Comparison of ENCODE assay signal across 23 mouse cellular contexts in genomic region chr7:127641260-127641659, GRCm38 (mm10). TPM values are rescaled to one million over a fixed set of nuclear protein-coding genes. Genes with fewer than 3 reads are reported as not detected.
DNase-seq lines count a peak whose midpoint lies in the region; ATAC-seq and TF ChIP-seq lines count a peak whose summit lies in the region.
"Had no signal": no experiment of that assay in that cellular context is flagged by ENCODE, and none has a peak within 500 bp of the region (broad histone marks: within the 10 kb centered on the region; RNA-seq: fewer than 3 reads in every experiment).

No protein-coding gene starts in this region.

- H3K27me3 ChIP-seq in CH12.LX (replicated peaks) (no peaks in the 10 kb centered on the region), myocyte (ENCODE audit: control insufficient read depth, insufficient read depth, insufficient read length) (peaks cover 41% of the 10 kb centered on the region)
- no peaks in the 10 kb centered on the region for H3K27me3 ChIP-seq in intestine, embryonic 16.5 days (replicated peaks; ENCODE audit: control insufficient read depth, insufficient read depth, low read length)
- H3K27me3 ChIP-seq: embryonic facial prominence, embryonic 15.5 days; kidney, embryonic 15.5 days; limb, embryonic 13.5 days; neural tube, embryonic 13.5 days had no signal

- H3K9me3 ChIP-seq in CH12.LX (replicated peaks; ENCODE audit: low read length) = no peaks in the 10 kb centered on the region
- H3K9me3 ChIP-seq in intestine, embryonic 16.5 days (ENCODE audit: control insufficient read depth, low read length) = no peaks in the 10 kb centered on the region
- H3K9me3 ChIP-seq: embryonic facial prominence, embryonic 15.5 days; heart, embryonic 10.5 days; hindbrain, embryonic 10.5 days; kidney, embryonic 15.5 days; limb, embryonic 13.5 days; liver, embryonic 12.5 days; midbrain, embryonic 12.5 days; neural tube, embryonic 13.5 days had no signal

- no peaks in the 10 kb centered on the region for H3K36me3 ChIP-seq in CH12.LX (replicated peaks in 1 of 2; ENCODE audit: control insufficient read depth in 1 of 2, insufficient read depth in 1 of 2, low read length in 1 of 2)
- no peaks in the 10 kb centered on the region for H3K36me3 ChIP-seq in myocyte (ENCODE audit: control insufficient read depth, insufficient read depth)
- H3K36me3 ChIP-seq in intestine, embryonic 16.5 days (ENCODE audit: control insufficient read depth, insufficient read depth, low read length) = no peaks in the 10 kb centered on the region
- H3K36me3 ChIP-seq: embryonic facial prominence, embryonic 15.5 days; heart, embryonic 10.5 days; hindbrain, embryonic 10.5 days; kidney, embryonic 15.5 days; limb, embryonic 13.5 days; liver, embryonic 12.5 days; midbrain, embryonic 12.5 days; neural tube, embryonic 13.5 days had no signal

- dilution Hi-C loops in CH12.LX (cut with MboI; ENCODE audit: extremely low pct_ligation_motif_present, extremely low pct_unique_long_range_greater_than_20kb, low sequenced_read_pairs) = no loop called here

- 51% methylated on average over 4 of the region's 4 CpGs for WGBS in intestine, embryonic 16.5 days

- no peak for TF ChIP-seq RAD21 in CH12.LX (IDR thresholded peaks at IDR 0.05; ENCODE audit: low read depth, low read length)

- DNase-seq in gastrocnemius, adult 2 months = peak; percentile 32
- no peak for DNase-seq in gastrocnemius, adult 8-10 months (ENCODE audit: low spot score in 2 of 2)
- peak; percentile 19 to 31 for DNase-seq in left cerebral cortex, postnatal 14 days (ENCODE audit: low spot score in 2 of 2)
- no peak for DNase-seq in left cerebral cortex, adult 2 months (ENCODE audit: extremely low spot score in 1 of 2, low spot score in 2 of 2)
- DNase-seq in CH12.LX (ENCODE audit: extremely low read depth) = no peak
- DNase-seq: adrenal gland, postnatal 25 days; cerebellum, adult 9-10 months; kidney, adult 11 months; kidney, postnatal 36 days; lung, postnatal 14 days; retina, postnatal 1 day had no signal

- H3K4me1 ChIP-seq in CH12.LX (ENCODE audit: control insufficient read depth in 1 of 2, insufficient read depth in 2 of 2) = no peaks in the 10 kb centered on the region
- peaks cover 3% of the 10 kb centered on the region for H3K4me1 ChIP-seq in intestine, embryonic 16.5 days (ENCODE audit: control insufficient read depth, insufficient read depth, low read length)

- H3ac ChIP-seq in myocyte (ENCODE audit: control insufficient read depth, insufficient read length) = no peak overlapping the region

- no peak for ATAC-seq in intestine, embryonic 16.5 days
- ATAC-seq: forebrain, embryonic 16.5 days; hindbrain, embryonic 16.5 days; liver, embryonic 12.5 days had no signal

- TF ChIP-seq CTCF in gastrocnemius, adult 2 months (IDR thresholded peaks at IDR 0.05) = no peak
- TF ChIP-seq CTCF in left cerebral cortex, adult 2 months (IDR thresholded peaks at IDR 0.05) = no peak
- no peak for TF ChIP-seq CTCF in CH12.LX (conservative IDR thresholded peaks at IDR 0.05 in 1 of 2, IDR thresholded peaks at IDR 0.05 in 1 of 2; ENCODE audit: low read depth in 2 of 2, low read length in 2 of 2)

- no peak for TF ChIP-seq POLR2A in CH12.LX (IDR thresholded peaks at IDR 0.05; ENCODE audit: low read depth, low read length)
- TF ChIP-seq POLR2A in myocyte (IDR thresholded peaks at IDR 0.05; ENCODE audit: insufficient read length, low read depth) = no peak

- intact Hi-C loops in gastrocnemius, adult 2 months (cut with DNase I) = no loop called here
- intact Hi-C loops in left cerebral cortex, postnatal 14 days (cut with DNase I) = no loop called here
- intact Hi-C loops in left cerebral cortex, adult 2 months (cut with DNase I) = no loop called here

- in situ Hi-C loops in CH12.LX (cut with MboI; ENCODE audit: low pct_ligation_motif_present, low pct_unique_long_range_greater_than_20kb, low sequenced_read_pairs) = no loop called here

- no peak overlapping the region for H3K4me3 ChIP-seq in gastrocnemius, adult 2 months
- H3K4me3 ChIP-seq in left cerebral cortex, adult 2 months = no peak overlapping the region
- H3K4me3 ChIP-seq in CH12.LX (replicated peaks in 1 of 3; ENCODE audit: low read depth in 2 of 3, low read length in 2 of 3, poor library complexity in 1 of 3) = no peak overlapping the region
- no peak overlapping the region for H3K4me3 ChIP-seq in myocyte
- H3K4me3 ChIP-seq in intestine, embryonic 16.5 days (ENCODE audit: low read length) = no peak overlapping the region
- H3K4me3 ChIP-seq: embryonic facial prominence, embryonic 15.5 days; heart, embryonic 10.5 days; hindbrain, embryonic 10.5 days; kidney, embryonic 15.5 days; limb, embryonic 13.5 days; liver, embryonic 12.5 days; midbrain, embryonic 12.5 days; neural tube, embryonic 13.5 days had no signal

- no peaks in the 10 kb centered on the region for H3K79me2 ChIP-seq in CH12.LX (replicated peaks; ENCODE audit: control insufficient read depth, extremely low read depth, insufficient read depth, poor library complexity, severe bottlenecking)
- no peaks in the 10 kb centered on the region for H3K79me2 ChIP-seq in myocyte (ENCODE audit: control insufficient read depth, insufficient read depth)

- H3K27ac ChIP-seq in gastrocnemius, adult 2 months = no peak overlapping the region; the same call in 1 of the 2 replicates
- no peak overlapping the region for H3K27ac ChIP-seq in left cerebral cortex, adult 2 months
- no peak overlapping the region for H3K27ac ChIP-seq in CH12.LX (ENCODE audit: insufficient read depth, low read depth)
- H3K27ac ChIP-seq in intestine, embryonic 16.5 days (ENCODE audit: low read length) = no peak overlapping the region
- H3K27ac ChIP-seq: embryonic facial prominence, embryonic 15.5 days; heart, embryonic 10.5 days; hindbrain, embryonic 10.5 days; kidney, embryonic 15.5 days; limb, embryonic 13.5 days; liver, embryonic 12.5 days; midbrain, embryonic 12.5 days; neural tube, embryonic 13.5 days had no signal

- H3K9ac ChIP-seq in CH12.LX (ENCODE audit: insufficient read depth, low read depth) = no peak overlapping the region
- H3K9ac ChIP-seq in intestine, embryonic 16.5 days (ENCODE audit: low read depth, low read length) = no peak overlapping the region
- H3K9ac ChIP-seq: embryonic facial prominence, embryonic 15.5 days; kidney, embryonic 15.5 days; limb, embryonic 13.5 days; liver, embryonic 12.5 days; midbrain, embryonic 12.5 days; neural tube, embryonic 13.5 days had no signal

- no peak for TF ChIP-seq EP300 in CH12.LX (IDR thresholded peaks at IDR 0.05; ENCODE audit: low read length)

- peak overlapping the region; percentile 27; the same call in 1 of the 2 replicates for H3K4me2 ChIP-seq in CH12.LX (ENCODE audit: insufficient read depth, low read depth, poor library complexity, severe bottlenecking)
- H3K4me2 ChIP-seq in myocyte (ENCODE audit: low read depth) = peak overlapping the region; percentile 7
- no peak overlapping the region for H3K4me2 ChIP-seq in intestine, embryonic 16.5 days (ENCODE audit: low read depth, low read length)
- H3K4me2 ChIP-seq: embryonic facial prominence, embryonic 15.5 days; kidney, embryonic 15.5 days; limb, embryonic 13.5 days; liver, embryonic 12.5 days; midbrain, embryonic 12.5 days; neural tube, embryonic 13.5 days had no signal

TF ChIP-seq in CH12.LX, 34 proteins besides CTCF, POLR2A, EP300 and RAD21:
- TF ChIP-seq IRF4 (IDR thresholded peaks at IDR 0.05; ENCODE audit: low read depth, low read length) (no peak), E2F4 (IDR thresholded peaks at IDR 0.05; ENCODE audit: insufficient replicate concordance, low read depth, low read length) (no peak), RCOR1 (conservative IDR thresholded peaks at IDR 0.05; ENCODE audit: low read depth, low read length) (no peak), ZNF384 (IDR thresholded peaks at IDR 0.05; ENCODE audit: low read depth, low read length) (no peak)

TF ChIP-seq in myocyte, 11 proteins besides CTCF, POLR2A, EP300 and RAD21 (continues in another document):
- no peak for TF ChIP-seq USF1 (IDR thresholded peaks at IDR 0.05; ENCODE audit: low read depth)
- no peak for TF ChIP-seq REST (IDR thresholded peaks at IDR 0.05; ENCODE audit: insufficient read depth, insufficient read length)
- no peak for TF ChIP-seq MYOD1 (IDR thresholded peaks at IDR 0.05; ENCODE audit: control insufficient read depth in 1 of 3, insufficient read length in 2 of 3, low read depth in 2 of 3)
- no peak for TF ChIP-seq MAX (IDR thresholded peaks at IDR 0.05; ENCODE audit: low read depth)
- no peak for TF ChIP-seq CEBPB (IDR thresholded peaks at IDR 0.05; ENCODE audit: insufficient read depth, poor library complexity, severe bottlenecking)
- TF ChIP-seq SRF (IDR thresholded peaks at IDR 0.05; ENCODE audit: control insufficient read depth, insufficient read length, low read depth) = no peak
- TF ChIP-seq POLR2AphosphoS2 (IDR thresholded peaks at IDR 0.05; ENCODE audit: insufficient read length, low read depth) = no peak

RNA-seq across cellular contexts. Expression of gene Zfp629, which starts 25.7 kb away (rescaled TPM):
- total RNA-seq in gastrocnemius, adult 2 months (2021) = 1 to 10 TPM; 9.3 TPM
- total RNA-seq in gastrocnemius, adult 8-10 months (2022) = 1 to 10 TPM; 6.8 to 7.8 (median 7.4) TPM
- total RNA-seq in left cerebral cortex, postnatal 14 days (2021) = 10 to 100 TPM; 24.1 to 25.7 TPM
- 10 to 100 TPM; 24.5 to 26.2 TPM for total RNA-seq in left cerebral cortex, adult 2 months (2021)
- total RNA-seq in CH12.LX (2012; rRNA removed) = 2.4 and 3.2 TPM in 2 replicates
- 0.38 and 0.59 TPM in 2 replicates for total RNA-seq in CH12.LX (2014; rRNA removed)
- polyA plus RNA-seq in CH12.LX (2012; ENCODE audit: insufficient read length, low read depth) = 0.48 and 0.94 TPM in 2 replicates
- polyA plus RNA-seq in myocyte (2012; fragmentation: generic; extraction: Trizol) = 6.3 TPM
- polyA plus RNA-seq in intestine, embryonic 16.5 days (2015; fragmentation: Nextera tagmentation; extraction: Ambion mirVana) = 7.9 and 8.5 TPM in 2 replicates

RNA-seq across cellular contexts. Expression of gene Rnf40, which starts 52.7 kb away (rescaled TPM):
- 10 to 100 TPM; 33.3 to 34.6 TPM for total RNA-seq in gastrocnemius, adult 2 months (2021)
- 10 to 100 TPM; 28.6 to 32.3 (median 30.6) TPM for total RNA-seq in gastrocnemius, adult 8-10 months (2022)
- total RNA-seq in left cerebral cortex, postnatal 14 days (2021) = 10 to 100 TPM; 69.5 to 74.7 TPM
- 10 to 100 TPM; 78.8 to 79.6 TPM for total RNA-seq in left cerebral cortex, adult 2 months (2021)
- total RNA-seq in CH12.LX (2012; rRNA removed) = 48.6 and 50.9 TPM in 2 replicates
- 39.3 and 40.6 TPM in 2 replicates for total RNA-seq in CH12.LX (2014; rRNA removed)
- polyA plus RNA-seq in CH12.LX (2012; ENCODE audit: insufficient read length, low read depth) = 73.0 and 95.2 TPM in 2 replicates
- 32.2 TPM for polyA plus RNA-seq in myocyte (2012; fragmentation: generic; extraction: Trizol)
- polyA plus RNA-seq in intestine, embryonic 16.5 days (2015; fragmentation: Nextera tagmentation; extraction: Ambion mirVana) = 34.3 and 35.2 TPM in 2 replicates

RNA-seq across cellular contexts. Expression of gene Ccdc189, which starts 52.9 kb away (rescaled TPM):
- total RNA-seq in gastrocnemius, adult 2 months (2021) = 1 to 10 TPM; 1.7 to 2.4 TPM
- 1 to 10 TPM; 2.0 to 2.6 (median 2.2) TPM for total RNA-seq in gastrocnemius, adult 8-10 months (2022)
- total RNA-seq in left cerebral cortex, postnatal 14 days (2021) = 10 to 100 TPM in 1 of 2 experiments, 1 to 10 TPM in 1; 9.5 to 11.3 TPM
- total RNA-seq in left cerebral cortex, adult 2 months (2021) = 10 to 100 TPM in 1 of 2 experiments, 1 to 10 TPM in 1; 9.4 to 10.8 TPM
- total RNA-seq in CH12.LX (2012; rRNA removed) (2.2 and 2.9 TPM in 2 replicates), CH12.LX (2014; rRNA removed) (2.2 and 2.9 TPM in 2 replicates)
- polyA plus RNA-seq in CH12.LX (2012; ENCODE audit: insufficient read length, low read depth) (2.0 and 2.1 TPM in 2 replicates), myocyte (2012; fragmentation: generic; extraction: Trizol) (6.1 TPM)
- polyA plus RNA-seq in intestine, embryonic 16.5 days (2015; fragmentation: Nextera tagmentation; extraction: Ambion mirVana) = 4.8 and 5.2 TPM in 2 replicates

Comparison
In these comparisons a context has a peak if more than half of its experiments do, and no peak if none do; other contexts are left out.
1. DNase-seq: peak in gastrocnemius, adult 2 months (single experiment) and left cerebral cortex, postnatal 14 days (2 of 2); none in gastrocnemius, adult 8-10 months (0 of 2), left cerebral cortex, adult 2 months (0 of 2) and CH12.LX (single experiment).